Mouse (Mus musculus) C2C12 (cell line): ENCODE results near the gene Olfr1281.

ENCODE experiments used
- CEBPB ChIP-seq: IDR thresholded peaks from one replicate; pipeline ENCODE4 v1.6.1; 2011; ENCODE audit warnings: low read depth, mild to moderate bottlenecking, control low read depth, moderate library complexity
- CTCF ChIP-seq: IDR thresholded peaks from one replicate; pipeline ENCODE4 v1.5.1; 2011; ENCODE audit not compliant: control insufficient read depth, insufficient read depth, insufficient read length
- MAX ChIP-seq: IDR thresholded peaks from one replicate; pipeline ENCODE4 v1.6.1; 2011; ENCODE audit warnings: mild to moderate bottlenecking, control low read depth
- MYOD1 ChIP-seq: IDR thresholded peaks from one replicate; pipeline ENCODE4 v1.6.1; 2011; ENCODE audit warnings: low read depth; ENCODE audit not compliant: control insufficient read depth, insufficient read length
- MYOG ChIP-seq: IDR thresholded peaks from one replicate; pipeline ENCODE4 v1.6.1; 2011; ENCODE audit not compliant: control insufficient read depth, insufficient read length; ENCODE audit errors: extremely low read depth
- USF1 ChIP-seq: IDR thresholded peaks from one replicate; pipeline ENCODE4 v1.6.1; 2011; ENCODE audit warnings: low read depth, mild to moderate bottlenecking, control low read depth, moderate library complexity

- TF ChIP-seq CTCF (no peak), MAX (no peak), USF1 (no peak), CEBPB (no peak), MYOG (no peak), MYOD1 (no peak)
These were observed 36.5 kb upstream of the Olfr1281 start, which contains the start of gene Olfr1278 for GRCm38 (mm10) chr2:111289836-111290235.
